Mouse (Mus musculus) liver, adult 2 months (tissue): ENCODE measurements at regions not wholly inside any gene's neighbourhood (a gene's known extent, or its start where the extent isn't known, plus 50 kb on each side); places are given as distances from the start of the nearest gene placed in this dataset.

ENCODE experiments used
- DNase-seq: peaks from one replicate; pipeline ENCODE4 v3.0.0-alpha.2; 2011; ENCODE audit warnings: low read depth, low spot score; ENCODE audit errors: extremely low read depth
- H3K27ac ChIP-seq: fragments of 200-500 bp; replicated peaks from 2 replicates; pipeline ENCODE4 v1.5.1; 2012; ENCODE audit warnings: low read depth, mild to moderate bottlenecking, control low read depth, inconsistent platforms, low read length; ENCODE audit not compliant: insufficient read depth
- H3K27me3 ChIP-seq: fragments of 200-500 bp; 2 replicates; pipeline ENCODE4 v1.6.1; 2012; ENCODE audit warnings: mild to moderate bottlenecking, moderate library complexity, low read length, inconsistent platforms; ENCODE audit not compliant: control insufficient read depth, insufficient read depth
- H3K36me3 ChIP-seq: fragments of 200-500 bp; 2 replicates; pipeline ENCODE4 v1.6.1; 2012; ENCODE audit warnings: low read length, inconsistent platforms; ENCODE audit not compliant: control insufficient read depth, insufficient read depth
- H3K4me1 ChIP-seq: fragments of 200-500 bp; 2 replicates; pipeline ENCODE4 v1.6.1; 2011; ENCODE audit warnings: low read length; ENCODE audit not compliant: control insufficient read depth, insufficient read depth
- H3K4me3 ChIP-seq: fragments of 200-500 bp; 2 replicates; pipeline ENCODE4 v1.5.1; 2011; ENCODE audit warnings: low read depth, mild to moderate bottlenecking, control low read depth, low read length, moderate library complexity; ENCODE audit not compliant: insufficient read depth
- H3K79me2 ChIP-seq: fragments of 200-500 bp; 2 replicates; pipeline ENCODE4 v1.6.1; 2012; ENCODE audit warnings: inconsistent platforms, mild to moderate bottlenecking, low read length, moderate library complexity; ENCODE audit not compliant: control insufficient read depth, insufficient read depth
- H3K9ac ChIP-seq: fragments of 200-500 bp; 2 replicates; pipeline ENCODE4 v1.6.1; 2012; ENCODE audit warnings: low read depth, mild to moderate bottlenecking, control low read depth, inconsistent platforms, low read length
- CTCF ChIP-seq: fragments of 200-500 bp; IDR thresholded peaks from 2 replicates; pipeline ENCODE4 v1.5.1; 2011; ENCODE audit warnings: low read depth, low read length, control low read depth
- POLR2A ChIP-seq: fragments of 200-500 bp; IDR thresholded peaks from 2 replicates; pipeline ENCODE4 v1.6.1; 2011; ENCODE audit warnings: low read length, control low read depth; ENCODE audit not compliant: insufficient read depth; ENCODE audit errors: extremely low read depth
- WGBS: fragments of 180-500 bp; shearing (Covaris S2); methylation state at CpG from one replicate; pipeline ENCODE4 v1.1.7; 2018; 5-methylcytosine and 5-hydroxymethylcytosine counted together

DNA sequence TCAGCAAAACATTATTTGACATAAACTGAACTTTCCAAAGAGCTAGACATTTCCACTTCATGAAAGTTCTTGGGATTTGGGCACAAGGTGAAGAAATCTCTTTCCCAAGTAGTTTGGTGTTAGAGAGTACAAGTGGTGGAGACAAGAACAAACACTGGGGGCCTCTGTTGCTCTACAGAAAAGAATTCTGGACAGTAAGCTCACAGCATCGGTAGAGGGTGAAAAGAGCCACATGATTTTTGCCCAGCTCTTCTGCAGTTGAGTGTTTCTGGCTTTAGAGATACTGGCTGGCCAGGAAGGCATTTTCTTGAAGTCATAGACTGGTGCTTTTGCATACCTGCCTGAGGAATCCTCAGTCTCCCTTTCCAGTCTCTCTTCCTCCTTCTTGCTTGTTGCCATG, 127.8 kb downstream of the Stk31 start:
- no peaks in the 10 kb centered on the region for H3K79me2 ChIP-seq
- TF ChIP-seq POLR2A (no peak), CTCF (no peak)
- WGBS: 22% methylated on average over 1 of the region's 1 CpGs
- DNase-seq: no peak
- no peak overlapping the region for H3K27ac ChIP-seq
- no peaks in the 10 kb centered on the region for H3K36me3 ChIP-seq
- H3K4me3 ChIP-seq: no peak overlapping the region
- H3K4me1 ChIP-seq: no peaks in the 10 kb centered on the region
- H3K27me3 ChIP-seq: no peaks in the 10 kb centered on the region
- no peak overlapping the region for H3K9ac ChIP-seq

DNA sequence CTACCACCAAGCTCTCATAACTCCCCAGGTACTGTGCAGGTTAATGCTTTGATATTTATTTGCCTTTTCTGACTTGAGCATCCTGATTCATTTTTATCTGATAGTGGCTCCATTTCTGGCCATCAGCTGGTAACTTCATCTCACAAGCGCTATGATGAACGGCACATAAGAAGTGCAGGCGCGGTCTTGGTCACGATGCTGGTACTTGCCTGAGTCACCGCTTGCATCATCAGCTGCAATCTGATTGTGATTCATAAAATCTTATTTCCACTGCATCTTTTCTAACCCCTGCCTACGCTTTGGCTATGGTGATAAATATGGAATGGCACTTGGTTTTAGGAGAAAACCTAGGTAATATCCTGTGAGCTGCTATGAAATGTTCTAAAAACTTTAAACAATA, 128.3 kb downstream of the Stk31 start:
- no peak for DNase-seq
- no peak overlapping the region for H3K27ac ChIP-seq
- H3K36me3 ChIP-seq: no peaks in the 10 kb centered on the region
- H3K4me1 ChIP-seq: no peaks in the 10 kb centered on the region
- TF ChIP-seq POLR2A (no peak), CTCF (no peak)
- H3K9ac ChIP-seq: no peak overlapping the region
- H3K4me3 ChIP-seq: no peak overlapping the region
- H3K27me3 ChIP-seq: no peaks in the 10 kb centered on the region
- no peaks in the 10 kb centered on the region for H3K79me2 ChIP-seq
- WGBS: 88% methylated on average over 7 of the region's 7 CpGs

- WGBS: 94% methylated on average over 9 of the region's 9 CpGs
- Histone ChIP-seq H3K9ac (no peak overlapping the region), H3K27me3 (0 out of 2 replicates have a peak, but pooled peaks cover 2% of the 10 kb centered on the region), H3K4me3 (no peak overlapping the region), H3K27ac (no peak overlapping the region), H3K4me1 (no peaks in the 10 kb centered on the region), H3K36me3 (no peaks in the 10 kb centered on the region), H3K79me2 (no peaks in the 10 kb centered on the region)
- no peak for DNase-seq
- no peak for TF ChIP-seq POLR2A
- no peak for TF ChIP-seq CTCF
Measured at GRCm38 (mm10) chr6:49533956-49534355, 138.6 kb downstream of the Stk31 start.

DNA sequence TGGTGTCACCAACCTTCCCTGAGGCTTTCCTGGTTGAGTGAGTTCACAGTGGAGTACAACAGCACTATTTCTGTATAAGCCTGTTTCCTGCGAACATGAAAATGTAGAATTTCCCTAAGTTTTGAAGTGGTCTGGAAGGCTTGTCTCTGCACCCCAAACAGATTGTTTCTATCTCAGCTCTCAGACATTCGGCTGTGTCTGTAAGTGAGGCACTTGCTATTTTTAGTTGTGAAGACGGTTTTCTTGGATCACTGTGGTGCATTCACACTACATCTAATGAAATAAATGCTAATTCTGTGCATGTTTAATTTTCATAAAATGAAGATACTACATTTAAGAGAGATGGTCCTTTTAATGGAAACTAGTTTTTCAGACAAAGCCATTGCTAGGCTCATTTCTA, 139.1 kb downstream of the Stk31 start:
- Histone ChIP-seq H3K27me3 (0 out of 2 replicates have a peak, but pooled peaks cover 2% of the 10 kb centered on the region), H3K79me2 (no peaks in the 10 kb centered on the region), H3K27ac (no peak overlapping the region), H3K4me1 (no peaks in the 10 kb centered on the region), H3K9ac (no peak overlapping the region), H3K4me3 (no peak overlapping the region), H3K36me3 (no peaks in the 10 kb centered on the region)
- DNase-seq: no peak
- TF ChIP-seq CTCF: no peak
- TF ChIP-seq POLR2A: no peak
- 87% methylated on average over 3 of the region's 3 CpGs for WGBS

- Histone ChIP-seq H3K79me2 (no peaks in the 10 kb centered on the region), H3K36me3 (no peaks in the 10 kb centered on the region), H3K4me1 (no peaks in the 10 kb centered on the region), H3K27ac (no peak overlapping the region), H3K27me3 (no peaks in the 10 kb centered on the region), H3K9ac (no peak overlapping the region), H3K4me3 (no peak overlapping the region)
- TF ChIP-seq CTCF (no peak), POLR2A (no peak)
- no peak for DNase-seq
- whole genome bisulfite sequencing: 87% methylated on average over 7 of the region's 7 CpGs
Measured at GRCm38 (mm10) chr6:49544946-49545345, 149.5 kb downstream of the Stk31 start.

- Histone ChIP-seq H3K27me3 (no peaks in the 10 kb centered on the region), H3K36me3 (no peaks in the 10 kb centered on the region), H3K79me2 (no peaks in the 10 kb centered on the region), H3K27ac (no peak overlapping the region), H3K9ac (no peak overlapping the region), H3K4me1 (no peaks in the 10 kb centered on the region), H3K4me3 (no peak overlapping the region)
- DNase-seq: no peak
- TF ChIP-seq POLR2A (no peak), CTCF (no peak)
- WGBS: 86% methylated on average over 10 of the region's 10 CpGs
Measured at GRCm38 (mm10) chr6:49555069-49555468, 159.7 kb downstream of the Stk31 start.
